Mouse (Mus musculus): ENCODE measurements at regions not wholly inside any gene's neighbourhood (a gene's known extent, or its start where the extent isn't known, plus 50 kb on each side); places are given as distances from the start of the nearest gene placed in this dataset.

DNA sequence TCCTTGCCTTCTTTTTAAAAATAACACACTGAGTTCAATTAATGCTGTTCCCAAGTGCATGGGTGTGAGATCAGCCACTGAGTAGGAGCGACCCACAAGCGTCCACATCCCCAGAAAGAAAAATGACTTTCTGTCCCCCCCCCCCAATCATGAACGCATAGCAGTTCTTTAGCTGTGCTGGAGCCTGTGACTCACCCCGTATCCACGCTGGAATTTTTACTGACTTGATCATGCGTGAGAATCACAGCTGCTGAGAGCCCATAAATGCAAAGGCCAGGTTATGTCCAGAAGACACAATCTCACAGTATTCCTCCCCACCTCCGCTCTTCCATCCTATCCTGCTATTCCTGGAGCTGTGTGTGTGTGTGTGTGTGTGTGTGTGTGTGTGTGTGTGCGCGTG is 53.3 kb downstream of the Fos start:
- no peak for DNase-seq (ENCODE audit: low spot score in 2 of 2)

GRCm38 (mm10) chr12:85531638-85532037 is 57.9 kb downstream of the Fos start:
- DNase-seq (ENCODE audit: low spot score in 2 of 2): no peak

GRCm38 (mm10) chr12:85532221-85532612 is 58.5 kb downstream of the Fos start:
- no peak for DNase-seq (ENCODE audit: low spot score in 2 of 2)

- DNase-seq (ENCODE audit: low spot score in 2 of 2): peak in 1 of 2 experiments; percentile 14
Observed at GRCm38 (mm10) chr12:85532613-85533460, 59.1 kb downstream of the Fos start.

GRCm38 (mm10) chr12:85533603-85534002 is 59.9 kb downstream of the Fos start:
- DNase-seq (ENCODE audit: low spot score in 2 of 2): no peak

DNA sequence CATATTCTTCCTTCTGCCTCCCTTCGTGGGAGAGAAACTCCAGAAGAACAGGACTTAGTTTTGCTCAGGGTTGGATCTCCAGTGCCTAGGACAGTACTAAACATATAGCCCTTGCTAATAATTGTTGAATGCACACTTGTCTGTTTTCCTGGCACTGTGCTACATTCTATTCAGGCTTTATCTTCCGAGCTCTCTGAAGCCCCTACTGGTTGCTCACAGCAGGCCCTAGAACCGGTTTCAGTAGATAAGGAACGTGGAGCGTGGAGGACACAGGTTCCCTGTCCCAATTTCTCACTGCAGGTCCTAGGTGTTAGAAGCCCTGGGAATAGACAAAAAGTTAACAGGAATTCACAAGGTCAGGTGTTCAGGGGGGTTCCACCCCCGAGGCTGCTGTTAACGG is 59.4 kb upstream of the Jdp2 start:
- no peak for DNase-seq (ENCODE audit: low spot score in 2 of 2)

DNA sequence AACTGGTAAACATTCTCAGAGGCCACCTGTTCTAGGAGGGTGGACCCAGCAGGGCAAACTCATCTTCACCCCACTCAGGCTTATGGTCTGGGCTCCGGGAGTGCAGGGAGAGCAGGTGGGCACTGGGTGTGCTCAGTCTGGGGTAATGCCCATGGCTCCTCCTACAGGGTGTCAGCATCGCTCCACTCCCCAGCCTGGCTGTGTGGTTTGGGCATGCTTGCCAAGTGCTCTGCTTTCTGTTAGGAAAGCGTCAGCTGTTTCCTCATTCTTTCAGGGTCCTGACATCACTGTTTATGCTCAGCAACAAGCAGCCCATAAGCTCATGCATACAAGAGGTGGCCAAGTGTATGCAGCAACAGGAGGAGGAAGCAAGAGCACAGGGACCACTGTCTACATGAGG is 57.7 kb upstream of the Jdp2 start:
- no peak for DNase-seq (ENCODE audit: low spot score in 2 of 2)

DNA sequence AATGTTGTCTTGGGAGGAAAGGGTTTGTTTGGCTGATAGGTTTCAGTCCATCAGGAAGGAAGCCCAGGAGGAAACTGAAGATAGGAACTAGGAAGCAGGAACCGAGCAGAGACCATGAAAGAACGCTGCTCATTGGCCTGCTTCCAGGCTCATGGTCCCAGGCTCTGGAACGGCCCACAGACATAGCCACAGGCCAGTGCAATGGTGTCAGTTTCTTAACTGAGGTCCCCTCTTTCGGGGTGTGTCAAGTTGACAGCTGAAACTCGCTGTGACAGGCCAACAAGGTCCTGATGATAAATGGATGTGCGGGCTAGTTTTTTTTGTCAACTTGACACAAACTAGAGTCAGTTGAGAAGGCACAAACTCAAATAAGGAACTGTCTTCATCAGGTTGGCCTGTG is 55.9 kb upstream of the Jdp2 start:
- no peak for DNase-seq (ENCODE audit: low spot score in 2 of 2)

- DNase-seq (ENCODE audit: low spot score in 2 of 2): no peak
Observed at GRCm38 (mm10) chr12:85543520-85543919, 55.3 kb upstream of the Jdp2 start.

- DNase-seq (ENCODE audit: low spot score in 2 of 2): no peak
Observed at GRCm38 (mm10) chr12:85544801-85545200, 54.0 kb upstream of the Jdp2 start.

DNA sequence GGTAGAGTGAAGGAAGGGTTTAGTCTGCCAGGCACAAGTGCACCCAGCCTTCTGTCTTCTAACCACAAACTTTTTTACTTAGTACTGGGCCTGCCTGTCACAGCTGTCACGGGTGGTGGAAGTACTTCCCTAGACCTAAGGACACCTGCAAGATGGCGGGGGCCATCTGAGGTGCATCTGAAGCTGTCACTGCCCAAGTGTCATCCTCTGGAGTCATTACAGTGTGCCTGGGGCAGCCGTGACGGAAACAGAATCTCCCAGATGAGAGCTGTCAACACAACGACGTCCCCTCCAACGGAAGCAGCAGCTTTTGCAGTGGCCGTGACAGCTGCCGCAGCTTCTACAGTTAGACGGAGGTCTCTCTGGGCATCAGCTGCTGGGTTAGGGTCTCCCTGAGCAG is 53.1 kb upstream of the Jdp2 start:
- DNase-seq (ENCODE audit: low spot score in 2 of 2): no peak

DNA sequence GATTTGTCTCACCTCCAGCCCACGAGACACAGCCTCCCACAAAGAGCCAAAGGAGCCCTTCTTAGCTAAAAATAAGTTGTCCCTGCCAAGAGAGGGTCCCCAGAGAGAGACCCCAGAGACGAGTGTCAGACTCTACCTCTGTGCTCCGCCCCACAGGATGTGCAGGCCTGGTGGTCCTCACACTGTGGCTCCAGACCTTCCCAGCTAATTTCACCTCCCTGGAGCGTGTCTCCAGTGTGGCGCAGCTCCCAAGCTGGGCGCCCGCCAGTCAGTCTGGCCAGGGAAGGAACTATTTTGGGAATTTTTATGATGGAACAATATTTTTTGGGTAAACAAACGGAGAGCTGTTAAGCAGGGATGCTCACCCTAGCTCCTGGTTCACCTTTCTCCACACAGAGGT is 50.8 kb upstream of the Jdp2 start:
- no peak for DNase-seq (ENCODE audit: low spot score in 2 of 2)

All from adrenal gland, postnatal 4 days (tissue).